Mouse (Mus musculus): ENCODE measurements around the gene Kcna1. TPM values are rescaled to one million over a fixed set of nuclear protein-coding genes. Genes with fewer than 3 reads are reported as not detected.

The Kcna1 gene
- polyA plus RNA-seq (2016; fragmentation: Nextera tagmentation; extraction: Ambion mirVana) = 1.9 and 2.5 TPM in 2 replicates

DNA sequence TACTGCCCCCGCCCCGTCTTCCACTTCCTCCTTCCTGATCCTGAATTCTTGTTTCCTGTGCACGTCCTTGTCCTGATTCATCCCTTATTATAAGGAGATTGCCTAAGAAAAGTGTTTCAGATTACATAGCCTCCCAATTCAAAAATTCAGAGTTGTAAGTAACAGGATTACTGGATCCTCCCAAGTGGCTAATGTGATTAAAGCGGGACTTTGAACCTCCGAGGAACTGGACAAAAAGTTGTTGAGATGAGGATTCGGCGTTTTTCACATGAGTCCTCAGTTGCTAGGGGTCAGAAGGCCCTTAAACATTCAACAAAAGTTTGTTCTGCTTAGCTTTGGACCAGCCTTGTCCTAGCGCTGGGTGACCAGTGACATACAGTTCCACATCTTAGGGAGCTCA, at the start of gene Kcna1:
Gene Kcna1, minus strand, starts transcription at position 4 of the 400 bp plus-strand sequence.
- peak; percentile 37 for DNase-seq (ENCODE audit: low spot score)
- WGBS = 11% methylated on average over 8 of the region's 8 CpGs
- Histone ChIP-seq H3K27ac (replicated peaks) (peak within 1 kb of the TSS; percentile 69), H3K4me1 (peaks cover 63% of the 10 kb centered on the region), H3K9me3 (replicated peaks) (no peaks in the 10 kb centered on the region), H3K36me3 (no peaks in the 10 kb centered on the region), H3K27me3 (ENCODE audit: low read depth, poor library complexity, severe bottlenecking) (peaks cover 90% of the 10 kb centered on the region), H3K4me3 (peak within 1 kb of the TSS; percentile 65)

DNA sequence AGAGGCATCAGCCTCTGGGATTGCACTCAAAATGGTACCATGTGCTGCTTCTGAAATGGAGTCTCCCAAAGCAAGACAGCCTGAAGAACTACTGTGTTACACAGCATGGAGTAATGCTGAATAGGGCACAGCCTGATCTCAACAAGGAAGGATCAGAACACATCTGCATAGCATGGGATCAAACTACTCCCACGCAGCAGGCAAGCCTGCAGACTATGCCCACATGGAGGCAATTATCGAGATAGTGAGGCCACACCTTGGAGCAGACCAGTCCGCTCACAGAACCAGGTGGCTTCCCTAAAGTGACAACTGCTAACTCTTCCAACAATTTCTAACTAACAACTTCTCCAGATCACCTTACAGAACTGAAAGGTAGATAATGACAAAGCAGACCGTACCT, 40.9 kb upstream of the Kcna1 start:
- no peaks in the 10 kb centered on the region for H3K36me3 ChIP-seq
- no peak overlapping the region for H3K4me3 ChIP-seq
- no peak for DNase-seq (ENCODE audit: low spot score)
- H3K27ac ChIP-seq (replicated peaks) = no peak overlapping the region
- 74% methylated on average over 4 of the region's 4 CpGs for WGBS
- H3K27me3 ChIP-seq (ENCODE audit: low read depth, poor library complexity, severe bottlenecking) = no peaks in the 10 kb centered on the region
- H3K9me3 ChIP-seq (replicated peaks) = no peaks in the 10 kb centered on the region
- no peaks in the 10 kb centered on the region for H3K4me1 ChIP-seq

DNA sequence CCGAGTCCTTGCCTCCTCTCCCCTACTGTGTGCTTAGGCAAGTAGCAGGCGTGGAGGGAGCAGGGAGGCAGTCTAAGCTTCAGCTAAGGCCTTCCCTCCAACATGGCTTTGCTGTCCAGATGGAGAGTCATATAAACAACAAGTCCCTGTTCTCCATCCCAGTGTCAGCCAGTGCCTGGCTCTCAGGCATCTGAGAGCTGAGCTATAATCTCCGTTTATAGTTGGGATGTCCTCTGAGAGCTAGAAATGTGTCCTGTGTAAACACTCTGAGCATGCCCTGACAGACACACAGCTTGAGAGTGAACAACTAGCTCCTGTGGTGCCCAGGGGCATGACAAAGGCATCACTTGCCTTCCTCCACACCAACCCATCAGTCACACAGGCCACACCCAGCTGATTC, 39.0 kb upstream of the Kcna1 start:
- Histone ChIP-seq H3K4me1 (no peaks in the 10 kb centered on the region), H3K27ac (replicated peaks) (no peak overlapping the region), H3K36me3 (no peaks in the 10 kb centered on the region), H3K9me3 (replicated peaks) (no peaks in the 10 kb centered on the region), H3K27me3 (ENCODE audit: low read depth, poor library complexity, severe bottlenecking) (no peaks in the 10 kb centered on the region), H3K4me3 (no peak overlapping the region)
- WGBS = 72% methylated on average over 3 of the region's 3 CpGs
- DNase-seq (ENCODE audit: low spot score) = no peak

DNA sequence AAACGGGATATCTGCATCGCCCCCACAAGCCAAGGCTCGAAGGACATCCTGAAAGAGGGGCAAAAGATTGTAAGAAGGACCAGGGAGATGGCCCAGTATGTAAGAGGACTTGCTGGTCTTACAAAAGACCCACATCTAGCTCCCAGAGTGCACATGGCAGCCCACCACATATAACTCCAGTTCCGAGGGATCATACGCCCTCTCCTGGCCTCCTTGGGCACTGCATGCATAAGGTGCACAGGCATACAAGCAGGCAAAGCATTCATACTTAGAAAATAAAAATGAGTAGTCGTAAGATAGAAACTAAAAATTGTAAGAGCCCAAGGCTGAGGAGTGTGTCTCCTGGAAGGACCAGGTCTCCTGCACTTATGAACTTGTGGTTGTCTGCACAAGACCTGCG, 32.8 kb upstream of the Kcna1 start:
- H3K9me3 ChIP-seq (replicated peaks) = no peaks in the 10 kb centered on the region
- 69% methylated on average over 7 of the region's 7 CpGs for WGBS
- peaks cover 19% of the 10 kb centered on the region for H3K27me3 ChIP-seq (ENCODE audit: low read depth, poor library complexity, severe bottlenecking)
- DNase-seq (ENCODE audit: low spot score) = peak; percentile 50
- H3K27ac ChIP-seq (replicated peaks) = no peak overlapping the region
- peaks cover 4% of the 10 kb centered on the region; the same call in 1 of the 2 replicates for H3K4me1 ChIP-seq
- H3K36me3 ChIP-seq = no peaks in the 10 kb centered on the region
- H3K4me3 ChIP-seq = no peak overlapping the region

DNA sequence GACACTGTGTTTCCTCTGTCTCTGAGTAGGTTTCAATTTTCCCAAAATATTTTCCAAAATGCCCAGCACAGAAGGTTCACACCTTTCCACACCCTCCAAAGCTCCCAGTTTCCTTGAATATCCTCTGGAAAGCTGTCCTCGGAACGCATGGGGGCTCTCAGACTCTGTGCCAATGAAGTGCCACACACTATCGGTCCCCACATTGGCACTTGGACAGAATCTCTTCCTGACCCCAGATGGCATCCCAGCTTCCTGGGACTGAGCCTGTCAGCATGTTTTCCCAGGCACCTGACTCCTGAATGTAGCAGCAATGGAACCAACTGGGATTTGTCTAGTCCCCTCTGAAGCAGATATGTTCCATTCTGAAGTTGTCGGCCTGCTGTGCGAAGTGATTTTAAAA, 20.8 kb upstream of the Kcna1 start:
- Histone ChIP-seq H3K27me3 (ENCODE audit: low read depth, poor library complexity, severe bottlenecking) (peaks cover 36% of the 10 kb centered on the region), H3K27ac (replicated peaks) (no peak overlapping the region), H3K9me3 (replicated peaks) (no peaks in the 10 kb centered on the region), H3K4me1 (peaks cover 33% of the 10 kb centered on the region), H3K4me3 (no peak overlapping the region), H3K36me3 (no peaks in the 10 kb centered on the region)
- no peak for DNase-seq (ENCODE audit: low spot score)
- 88% methylated on average over 5 of the region's 5 CpGs for WGBS

DNA sequence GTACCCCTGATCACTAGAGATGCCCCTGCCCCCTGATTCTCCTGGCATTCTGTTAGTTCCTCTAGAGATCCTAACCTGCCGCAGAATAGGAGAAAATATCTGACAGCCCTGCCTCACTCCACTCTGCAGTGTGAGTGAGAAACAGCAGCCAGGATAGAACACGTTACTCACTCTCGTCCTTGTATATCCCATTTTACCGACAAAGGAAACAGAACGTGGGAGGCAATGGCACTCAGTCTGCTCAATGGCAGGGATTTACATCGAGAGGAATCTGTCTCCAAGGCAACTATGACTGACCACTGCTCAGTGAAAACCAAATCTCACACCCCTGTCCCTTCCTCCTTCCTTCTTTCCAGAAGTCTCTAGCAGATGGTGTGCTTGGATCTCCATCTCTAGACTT, 19.9 kb upstream of the Kcna1 start:
- H3K27me3 ChIP-seq (ENCODE audit: low read depth, poor library complexity, severe bottlenecking) = peaks cover 43% of the 10 kb centered on the region
- H3K9me3 ChIP-seq (replicated peaks) = no peaks in the 10 kb centered on the region
- H3K4me1 ChIP-seq = peaks cover 33% of the 10 kb centered on the region
- WGBS = 33% methylated on average over 6 of the region's 6 CpGs
- no peak for DNase-seq (ENCODE audit: low spot score)
- no peaks in the 10 kb centered on the region for H3K36me3 ChIP-seq
- no peak overlapping the region for H3K4me3 ChIP-seq
- H3K27ac ChIP-seq (replicated peaks) = no peak overlapping the region

DNA sequence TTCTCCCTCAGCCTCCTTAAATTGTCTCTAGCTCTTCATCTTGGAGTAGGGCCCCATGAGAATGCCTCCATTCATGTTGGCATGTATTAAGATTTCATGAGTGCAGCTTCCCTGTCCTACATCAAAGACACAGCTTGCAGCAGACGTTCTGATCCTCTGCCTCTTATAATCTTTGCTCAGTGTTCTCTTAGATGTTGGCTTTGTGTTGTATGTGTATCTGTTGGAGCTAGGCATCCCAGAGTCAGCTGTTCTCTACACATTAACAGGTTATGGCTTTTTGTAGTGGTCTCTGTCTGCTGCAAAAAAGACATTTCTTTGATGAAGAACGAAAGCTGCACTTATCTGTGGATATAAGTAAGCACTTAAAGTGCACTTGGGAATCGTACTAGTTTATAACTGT, 18.4 kb upstream of the Kcna1 start:
- no peak overlapping the region for H3K27ac ChIP-seq (replicated peaks)
- 72% methylated on average over 3 of the region's 3 CpGs for WGBS
- no peak overlapping the region for H3K4me3 ChIP-seq
- peaks cover 33% of the 10 kb centered on the region for H3K4me1 ChIP-seq
- DNase-seq (ENCODE audit: low spot score) = no peak
- no peaks in the 10 kb centered on the region for H3K36me3 ChIP-seq
- peaks cover 41% of the 10 kb centered on the region for H3K27me3 ChIP-seq (ENCODE audit: low read depth, poor library complexity, severe bottlenecking)
- H3K9me3 ChIP-seq (replicated peaks) = no peaks in the 10 kb centered on the region

DNA sequence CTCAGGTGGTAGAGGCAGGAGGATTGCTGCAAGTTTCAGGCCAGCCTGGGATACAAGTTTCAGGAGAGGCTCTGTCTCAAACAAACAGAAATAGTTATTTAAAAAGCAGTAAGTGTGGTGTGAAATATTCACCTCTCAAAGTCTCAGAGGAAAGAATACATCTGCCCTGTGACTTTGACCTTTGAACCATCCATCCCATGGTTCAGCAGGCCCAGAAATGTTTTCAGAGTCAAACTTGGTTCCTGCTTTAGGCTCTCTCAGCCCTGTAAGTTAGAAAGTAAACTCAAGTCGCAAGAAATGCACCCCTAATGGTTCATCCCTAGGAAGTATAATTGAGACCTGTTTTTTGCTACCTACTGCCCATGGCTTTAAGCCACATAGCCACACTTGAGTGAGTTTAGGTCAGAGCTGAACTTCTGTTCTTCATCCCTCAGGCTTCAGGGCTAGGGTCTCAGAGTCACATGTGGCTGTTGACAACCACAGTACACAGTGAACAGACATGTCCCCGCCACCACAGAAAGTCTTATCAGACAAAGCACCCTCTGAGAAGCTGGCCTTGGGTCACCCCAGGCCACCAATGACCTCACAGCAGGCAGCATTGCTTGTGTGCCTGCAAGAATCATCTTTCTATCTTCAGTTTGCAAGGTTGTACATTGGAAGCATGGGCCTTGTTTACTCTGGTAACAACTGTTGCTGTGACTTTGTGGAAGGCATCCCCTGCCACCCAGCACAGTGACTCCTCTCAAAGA, 11.6 kb upstream of the Kcna1 start:
- Histone ChIP-seq H3K4me3 (no peak overlapping the region), H3K36me3 (no peaks in the 10 kb centered on the region), H3K4me1 (no peaks in the 10 kb centered on the region), H3K27ac (replicated peaks) (no peak overlapping the region), H3K9me3 (replicated peaks) (no peaks in the 10 kb centered on the region), H3K27me3 (ENCODE audit: low read depth, poor library complexity, severe bottlenecking) (peaks cover 10% of the 10 kb centered on the region)
- no peak for DNase-seq (ENCODE audit: low spot score)
- WGBS = 73% methylated on average over 2 of the region's 2 CpGs

DNA sequence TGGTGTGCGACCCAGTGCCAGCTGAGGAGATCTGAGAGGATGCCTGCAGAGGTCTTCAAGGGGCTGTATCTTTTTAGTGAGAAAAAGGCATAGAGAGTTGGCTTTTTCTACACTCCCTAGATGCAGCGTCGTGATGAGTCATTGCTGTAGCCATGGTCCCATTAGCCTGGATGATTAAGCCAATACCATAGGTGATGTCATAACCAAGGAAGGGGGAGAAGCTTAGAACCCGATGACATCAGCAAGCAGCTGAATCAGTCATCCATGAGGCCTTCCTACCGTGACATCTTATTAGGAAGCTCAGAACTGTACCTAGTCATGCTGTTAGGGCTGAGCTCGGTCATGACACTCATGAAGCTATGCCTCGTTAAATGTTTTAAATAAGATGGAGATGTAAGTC, 7.4 kb upstream of the Kcna1 start:
- H3K4me3 ChIP-seq = no peak overlapping the region

DNA sequence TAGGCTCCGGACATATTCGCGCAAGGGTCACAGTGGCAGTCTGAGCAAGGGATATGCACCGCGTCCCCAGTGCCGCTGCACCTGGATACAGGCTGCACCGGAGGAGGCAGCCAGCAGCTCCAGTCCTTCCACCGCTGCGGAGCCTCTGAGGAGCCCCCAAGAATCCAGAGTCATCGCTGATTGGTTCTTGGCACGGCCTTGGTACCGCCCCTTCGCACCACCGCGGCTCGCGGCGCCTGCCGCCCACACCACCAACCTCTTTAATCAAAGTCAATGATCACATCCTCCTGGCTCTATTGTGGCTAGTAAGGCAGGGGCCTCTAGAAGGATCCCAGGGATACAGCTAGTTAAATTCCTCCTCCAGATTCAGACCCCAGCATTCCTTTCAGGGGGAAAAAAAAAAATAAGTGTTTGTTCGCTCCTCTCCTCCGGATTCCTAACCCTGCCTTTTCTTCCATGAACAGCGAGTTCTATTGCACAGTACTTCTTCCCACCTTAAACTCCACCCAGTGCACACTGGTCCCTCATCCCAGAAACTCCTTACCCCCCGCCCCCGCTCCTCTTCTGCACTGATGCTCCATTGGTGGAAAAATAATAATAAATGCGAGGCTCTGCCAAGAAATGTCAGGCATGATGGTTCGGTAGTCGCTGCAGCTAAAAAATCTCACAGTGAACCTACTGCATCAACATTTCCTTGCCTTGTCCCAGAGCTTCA, 383 bp downstream of the Kcna1 start:
- H3K4me1 ChIP-seq = peaks cover 63% of the 10 kb centered on the region
- WGBS = 1% methylated on average over 27 of the region's 27 CpGs
- H3K27me3 ChIP-seq (ENCODE audit: low read depth, poor library complexity, severe bottlenecking) = peaks cover 96% of the 10 kb centered on the region
- peak; percentile 81 for DNase-seq (ENCODE audit: low spot score)
- no peaks in the 10 kb centered on the region for H3K36me3 ChIP-seq
- no peaks in the 10 kb centered on the region for H3K9me3 ChIP-seq (replicated peaks)
- H3K27ac ChIP-seq (replicated peaks) = peak overlapping the region; percentile 69
- peak overlapping the region; percentile 65 for H3K4me3 ChIP-seq

More for the DNA sequence above, 7.4 kb upstream of the Kcna1 start:
- peaks cover 19% of the 10 kb centered on the region; the same call in 1 of the 2 replicates for H3K27me3 ChIP-seq (ENCODE audit: low read depth, poor library complexity, severe bottlenecking)
- H3K9me3 ChIP-seq (replicated peaks) = no peaks in the 10 kb centered on the region
- DNase-seq (ENCODE audit: low spot score) = no peak
- no peak overlapping the region for H3K27ac ChIP-seq (replicated peaks)
- H3K4me1 ChIP-seq = peaks cover 9% of the 10 kb centered on the region
- H3K36me3 ChIP-seq = no peaks in the 10 kb centered on the region
- WGBS = 89% methylated on average over 7 of the region's 7 CpGs

DNA sequence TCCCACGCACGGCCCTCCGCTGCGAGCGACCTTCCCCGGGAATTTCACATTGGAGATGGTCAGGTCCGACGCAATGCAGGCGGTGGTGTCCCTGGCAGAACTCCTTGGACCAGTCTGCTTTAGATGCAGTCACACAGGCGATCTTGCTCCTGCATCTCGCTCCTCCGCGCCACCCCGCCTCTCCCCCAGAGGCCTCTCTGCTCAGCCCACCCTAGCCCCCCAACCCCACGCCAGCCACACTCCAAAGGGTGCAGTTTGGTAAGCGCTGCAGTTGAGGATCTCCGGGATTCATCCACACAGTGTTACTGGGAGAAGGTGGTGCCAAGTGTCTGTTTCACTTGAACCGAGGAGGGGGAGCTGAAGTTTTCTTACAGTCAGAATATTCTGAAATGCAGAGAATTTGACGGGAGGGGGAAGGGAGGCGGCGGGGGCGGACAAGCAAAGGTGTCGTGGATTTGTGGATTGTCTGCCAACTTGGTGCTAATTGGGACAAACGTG, 1.1 kb downstream of the Kcna1 start:
- Histone ChIP-seq H3K4me1 (peaks cover 63% of the 10 kb centered on the region), H3K4me3 (peak overlapping the region; percentile 65), H3K27ac (replicated peaks) (peak overlapping the region; percentile 69), H3K27me3 (ENCODE audit: low read depth, poor library complexity, severe bottlenecking) (peaks cover 97% of the 10 kb centered on the region), H3K9me3 (replicated peaks) (no peaks in the 10 kb centered on the region), H3K36me3 (no peaks in the 10 kb centered on the region)
- peak; percentile 51 for DNase-seq (ENCODE audit: low spot score)
- 0% methylated on average over 24 of the region's 24 CpGs for WGBS

DNA sequence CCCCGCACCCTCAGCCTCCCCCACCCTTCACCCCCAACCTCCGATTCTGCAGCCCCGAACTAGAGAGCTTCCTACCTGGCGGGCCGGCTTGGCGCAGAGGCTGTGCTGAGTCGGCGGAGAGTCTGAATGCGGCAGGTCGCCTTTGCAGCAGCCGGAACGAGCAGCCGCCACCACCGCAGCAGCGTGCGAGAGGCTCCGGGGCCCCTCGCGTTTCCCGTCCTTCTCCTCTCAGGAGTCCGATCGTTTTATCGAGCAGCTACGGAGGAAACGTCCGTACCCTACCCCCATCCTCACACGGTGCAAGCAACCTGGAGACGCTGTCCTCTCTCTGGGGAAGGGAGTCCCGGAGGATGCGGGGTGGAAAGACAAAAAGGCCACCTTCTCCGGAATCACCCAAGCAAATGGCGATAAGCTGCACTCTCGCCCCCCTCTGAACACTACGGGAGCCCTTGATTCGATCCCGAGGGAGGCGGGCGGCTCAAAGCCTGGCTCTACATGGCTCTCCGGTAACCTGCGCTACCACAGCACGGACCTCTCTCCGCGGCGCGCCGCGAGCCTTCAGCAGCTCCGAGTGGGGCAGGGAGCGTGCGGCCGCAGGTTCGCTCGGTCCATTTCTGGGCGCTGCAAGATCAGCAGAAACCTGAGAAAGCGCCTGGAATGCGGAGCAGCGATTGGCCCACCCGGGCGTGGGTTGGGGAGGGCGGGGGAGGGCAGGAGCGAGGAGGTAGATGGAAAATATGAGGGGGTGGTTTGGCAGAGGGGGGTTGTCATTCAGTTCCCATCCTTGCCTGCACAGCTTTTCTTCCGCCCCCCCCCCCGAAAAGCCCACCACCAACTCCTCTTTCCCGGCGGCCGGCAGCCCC, 1.8 kb downstream of the Kcna1 start:
- peak; percentile 69 for DNase-seq (ENCODE audit: low spot score)
- Histone ChIP-seq H3K36me3 (no peaks in the 10 kb centered on the region), H3K4me3 (peak overlapping the region; percentile 65), H3K27ac (replicated peaks) (peak overlapping the region; percentile 69), H3K9me3 (replicated peaks) (no peaks in the 10 kb centered on the region), H3K27me3 (ENCODE audit: low read depth, poor library complexity, severe bottlenecking) (peaks cover 97% of the 10 kb centered on the region), H3K4me1 (peaks cover 61% of the 10 kb centered on the region)
- under 1% methylated on average over 66 of the region's 66 CpGs for whole genome bisulfite sequencing

Measured in midbrain, embryonic 10.5 days (tissue).